Mouse (Mus musculus) kidney, adult 2 months (tissue): ENCODE results near the gene Supt20.

Experiments used
- CTCF ChIP-seq: fragments of 200-500 bp; conservative IDR thresholded peaks from 2 replicates; pipeline ENCODE4 v1.5.1; 2011; ENCODE audit warnings: low read depth, mild to moderate bottlenecking, control low read depth, low read length, moderate library complexity, mixed read lengths; ENCODE audit not compliant: insufficient read depth, insufficient read length
- POLR2A ChIP-seq: fragments of 200-500 bp; IDR thresholded peaks from one replicate; pipeline ENCODE4 v1.6.1; 2011; ENCODE audit warnings: low read depth, low read length, control low read depth

DNA sequence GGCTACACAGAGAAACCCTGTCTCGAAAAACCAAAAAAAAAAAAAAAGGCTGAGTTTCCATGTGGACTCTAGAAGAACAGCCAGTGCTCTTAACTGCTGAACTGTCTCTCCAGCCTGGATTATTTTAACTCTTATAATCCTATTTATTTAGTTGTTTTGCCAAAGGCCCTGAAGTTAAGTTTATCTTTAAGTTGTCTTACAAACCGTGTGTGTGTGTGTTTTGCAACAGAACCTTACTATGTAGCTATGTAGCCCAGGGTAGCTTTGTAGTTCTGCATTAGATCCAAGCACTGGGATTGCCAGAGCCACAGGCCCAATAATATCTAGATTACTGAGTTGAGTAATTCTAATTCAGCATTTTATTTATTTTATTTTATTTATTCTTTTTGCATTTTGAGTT is 32.7 kb downstream of the Supt20 start:
- TF ChIP-seq CTCF (no peak), POLR2A (no peak)
